Mouse (Mus musculus): ENCODE measurements around the gene Degs2. TPM values are rescaled to one million over a fixed set of nuclear protein-coding genes. Genes with fewer than 3 reads are reported as not detected.

The Degs2 gene
- total RNA-seq, 1 experiment from 2014 or later = not detected

DNA sequence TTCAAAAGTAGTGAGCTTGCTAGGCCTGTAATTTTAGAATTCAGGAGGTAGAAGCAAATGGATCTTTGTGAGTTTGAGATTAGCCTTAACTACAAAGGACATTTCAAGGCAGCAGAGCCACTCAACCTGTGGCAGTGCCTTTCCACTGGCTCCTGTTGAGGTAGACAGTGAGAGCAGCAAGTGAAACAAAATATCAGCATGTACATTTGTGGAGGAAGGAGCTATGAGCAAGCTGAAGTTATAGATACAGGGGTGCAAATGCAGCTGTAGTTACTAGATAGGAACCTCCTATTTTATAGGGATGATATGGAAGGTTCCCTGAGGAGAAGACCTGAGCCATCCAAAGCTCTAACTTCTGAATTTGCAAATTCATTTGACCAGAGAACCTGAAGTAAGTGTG is 69.6 kb downstream of the Degs2 start:
- no peak for ATAC-seq (replicated peaks in 1 of 2; ENCODE audit: insufficient read depth in 1 of 2, low FRiP score in 2 of 2, low TSS enrichment in 1 of 2, low read depth in 1 of 2, poor library complexity in 2 of 2, severe bottlenecking in 2 of 2)

DNA sequence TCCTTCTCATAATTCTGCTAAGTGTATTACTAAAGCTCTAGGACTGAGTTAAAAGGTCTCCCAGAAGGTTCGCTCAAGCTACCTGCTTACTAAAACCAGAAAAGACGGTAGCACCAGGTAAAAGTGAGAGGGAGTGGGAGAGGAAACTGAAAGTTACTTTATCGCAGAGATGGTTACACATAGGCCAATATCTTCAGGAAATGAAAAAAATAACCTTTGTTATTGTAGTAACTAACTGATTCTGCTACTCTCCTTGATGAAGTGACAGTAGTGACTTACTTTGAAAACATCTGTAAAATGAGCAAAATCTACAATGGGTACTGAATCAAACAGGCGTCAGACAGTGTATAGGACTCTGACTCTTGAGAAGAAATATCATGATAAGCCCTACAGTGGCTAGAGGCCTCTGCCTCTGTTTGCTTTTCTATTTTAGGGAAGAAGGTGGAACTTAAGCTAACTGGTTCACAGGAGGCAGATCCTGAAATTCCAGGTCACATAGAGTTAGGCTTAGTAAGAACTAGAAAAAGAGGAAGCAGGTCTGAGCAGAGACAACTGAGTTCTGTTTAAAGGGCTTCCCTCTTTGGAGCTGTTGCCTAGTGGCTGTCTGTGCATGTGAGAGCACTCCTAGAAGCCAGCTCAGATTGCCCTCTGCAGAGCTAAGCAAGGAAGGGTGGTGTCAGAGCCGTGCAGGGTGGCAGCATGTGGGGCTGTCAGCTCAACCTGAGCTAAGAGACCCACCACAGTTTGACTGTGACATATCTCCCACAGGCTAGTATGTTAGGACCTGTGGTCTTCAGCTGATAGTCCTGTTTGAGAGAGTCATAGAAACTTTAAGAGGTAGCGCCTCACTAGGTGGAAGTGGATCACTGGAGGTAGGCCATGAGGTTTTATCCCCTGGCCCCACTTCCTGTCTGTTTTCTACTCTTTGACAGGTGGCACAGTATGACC is 71.1 kb downstream of the Degs2 start:
- peak; percentile 80 to 87 for ATAC-seq (replicated peaks in 1 of 2; ENCODE audit: insufficient read depth in 1 of 2, low FRiP score in 2 of 2, low TSS enrichment in 1 of 2, low read depth in 1 of 2, poor library complexity in 2 of 2, severe bottlenecking in 2 of 2)

DNA sequence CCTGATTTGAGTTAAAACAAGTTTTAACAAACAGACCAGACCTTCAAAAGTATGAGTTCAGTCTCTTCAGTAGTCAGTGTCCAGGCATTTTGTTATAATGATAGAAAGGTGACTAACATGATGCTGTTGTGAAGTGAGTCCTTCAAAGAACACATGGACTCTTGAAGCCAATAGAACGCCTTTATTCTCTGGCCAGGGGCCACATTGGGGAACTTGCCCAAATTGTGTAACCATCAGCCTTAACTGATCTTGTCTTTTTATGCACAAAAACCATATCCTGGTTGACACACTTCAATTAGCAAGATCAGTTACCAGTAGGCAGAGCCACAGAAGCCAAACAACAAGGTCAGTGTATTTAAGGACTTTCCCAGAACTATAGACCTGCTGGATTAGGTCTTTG is 72.6 kb downstream of the Degs2 start:
- ATAC-seq (replicated peaks in 1 of 2; ENCODE audit: insufficient read depth in 1 of 2, low FRiP score in 2 of 2, low TSS enrichment in 1 of 2, low read depth in 1 of 2, poor library complexity in 2 of 2, severe bottlenecking in 2 of 2) = no peak; a peak in 1 of 4 replicates

Other genes starting within 250 kb of the Degs2 start
- 19.3 and 40.1 TPM in 2 replicates for gene Evl, start 147.6 kb downstream of the Degs2 start, total RNA-seq (2017)
- 71.9 and 76.6 TPM in 2 replicates for gene Yy1, start 90.7 kb upstream of the Degs2 start, total RNA-seq (2017)
- 0.50 TPM in 1 of 2 replicates, not detected in the other for gene Slc25a29, start 133.6 kb upstream of the Degs2 start, total RNA-seq (2017)
- 3.4 and 7.4 TPM in 2 replicates for gene Slc25a47, start 133.7 kb upstream of the Degs2 start, total RNA-seq (2017)
- 7.6 and 11.5 TPM in 2 replicates for gene Wdr25, start 191.3 kb upstream of the Degs2 start, total RNA-seq (2017)
- gene Wars, start 191.9 kb upstream of the Degs2 start, total RNA-seq (2017) = 46.2 and 55.8 TPM in 2 replicates

All from hematopoietic stem cell, adult 5-6 weeks (primary cell).